In the genomic region with DNA sequence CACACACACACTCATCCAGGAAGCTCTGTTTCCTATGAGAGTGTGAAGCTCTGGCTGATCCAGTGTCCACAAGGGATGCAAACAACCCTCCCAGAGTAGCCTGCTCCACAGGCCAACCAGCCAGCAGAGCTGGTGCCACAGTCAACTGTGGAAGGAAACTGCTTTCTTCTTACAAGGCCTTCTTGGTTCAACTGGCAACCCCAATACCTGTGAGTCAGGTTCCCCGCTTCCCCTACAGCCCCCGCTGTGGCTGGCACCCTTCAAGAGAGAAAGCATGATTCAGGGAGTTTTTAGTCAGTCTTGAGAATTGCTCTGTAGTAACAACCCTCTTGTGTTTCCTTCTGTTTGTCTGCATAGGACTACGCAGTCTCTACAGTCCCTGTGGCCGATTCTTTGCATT, we compare ENCODE assay signal across 27 mouse cellular contexts.
DNase-seq lines count a peak whose midpoint lies in the region; ATAC-seq lines count a peak whose summit lies in the region.
"Had no signal": no experiment of that assay in that cellular context is flagged by ENCODE, and none has a peak within 500 bp of the region (broad histone marks: within the 10 kb centered on the region; RNA-seq: fewer than 3 reads in every experiment).

No protein-coding gene starts in this region.

- H3K4me1 ChIP-seq in forebrain, embryonic 16.5 days (replicated peaks; ENCODE audit: control insufficient read depth, insufficient read depth, low read length): peaks cover 8% of the 10 kb centered on the region; the same call in 1 of the 2 replicates
- H3K4me1 ChIP-seq in forebrain, embryonic 13.5 days: peaks cover 25% of the 10 kb centered on the region
- H3K4me1 ChIP-seq in midbrain, embryonic 10.5 days: peaks cover 9% of the 10 kb centered on the region
- H3K4me1 ChIP-seq in midbrain, embryonic 14.5 days (ENCODE audit: control insufficient read depth, insufficient read depth, low read length): 0 out of 2 replicates have a peak, but pooled peaks cover 4% of the 10 kb centered on the region
- H3K4me1 ChIP-seq: embryonic facial prominence, embryonic 12.5 days; embryonic facial prominence, embryonic 15.5 days had no signal

- no peak overlapping the region for H3K9ac ChIP-seq in forebrain, embryonic 16.5 days (replicated peaks; ENCODE audit: low read depth, low read length)
- H3K9ac ChIP-seq in forebrain, embryonic 13.5 days: no peak overlapping the region
- H3K9ac ChIP-seq in midbrain, embryonic 14.5 days (replicated peaks; ENCODE audit: low read length): no peak overlapping the region
- H3K9ac ChIP-seq: embryonic facial prominence, embryonic 12.5 days; embryonic facial prominence, embryonic 15.5 days; hindbrain, embryonic 14.5 days had no signal

- WGBS in forebrain, embryonic 16.5 days: 93% methylated on average over 4 of the region's 4 CpGs
- 93% methylated on average over 4 of the region's 4 CpGs for WGBS in forebrain, embryonic 13.5 days
- 92% methylated on average over 4 of the region's 4 CpGs for WGBS in midbrain, embryonic 10.5 days
- 95% methylated on average over 4 of the region's 4 CpGs for WGBS in midbrain, embryonic 14.5 days

- no peak overlapping the region for H3K27ac ChIP-seq in forebrain, embryonic 16.5 days (ENCODE audit: low read length)
- no peak overlapping the region for H3K27ac ChIP-seq in forebrain, embryonic 13.5 days
- 0 out of 2 replicates have a peak overlapping the region, but pooled peaks have one; percentile 28 for H3K27ac ChIP-seq in midbrain, embryonic 10.5 days (replicated peaks)
- no peak overlapping the region for H3K27ac ChIP-seq in midbrain, embryonic 14.5 days (replicated peaks; ENCODE audit: low read depth, low read length)
- H3K27ac ChIP-seq: embryonic facial prominence, embryonic 12.5 days; embryonic facial prominence, embryonic 15.5 days; gastrocnemius, adult 2 months; hindbrain, embryonic 14.5 days; hindbrain, postnatal 0 days had no signal

- ATAC-seq in forebrain, embryonic 16.5 days: peak; percentile 17; the same call in 1 of the 2 replicates
- no peak for ATAC-seq in forebrain, embryonic 13.5 days
- no peak for ATAC-seq in midbrain, embryonic 14.5 days (ENCODE audit: low FRiP score, low TSS enrichment)
- ATAC-seq in common myeloid progenitor, adult 5-6 weeks (replicated peaks; ENCODE audit: low read depth, poor library complexity, severe bottlenecking): 0 out of 2 replicates have a peak, but pooled peaks have one; percentile 18
- no peak for ATAC-seq in frontal cortex, adult (ENCODE audit: low TSS enrichment)
- ATAC-seq: CD4-positive, CD25-positive, alpha-beta regulatory T cell, adult 4 months; hindbrain, postnatal 0 days; inflammation-experienced regulatory T-cells, adult 6 months; intestine, embryonic 16.5 days had no signal

- H3K4me3 ChIP-seq in forebrain, embryonic 16.5 days (replicated peaks; ENCODE audit: low read length): no peak overlapping the region
- no peak overlapping the region for H3K4me3 ChIP-seq in forebrain, embryonic 13.5 days
- H3K4me3 ChIP-seq in midbrain, embryonic 10.5 days: no peak overlapping the region
- no peak overlapping the region for H3K4me3 ChIP-seq in midbrain, embryonic 14.5 days (replicated peaks; ENCODE audit: low read depth, low read length)
- H3K4me3 ChIP-seq: embryonic facial prominence, embryonic 12.5 days; embryonic facial prominence, embryonic 15.5 days; erythroblast, embryonic 14.5 days; gastrocnemius, adult 2 months had no signal

- 0 out of 2 replicates have a peak, but pooled peaks cover 3% of the 10 kb centered on the region for H3K9me3 ChIP-seq in forebrain, embryonic 16.5 days (ENCODE audit: control insufficient read depth, low read length)
- H3K9me3 ChIP-seq in forebrain, embryonic 13.5 days (replicated peaks): 0 out of 2 replicates have a peak, but pooled peaks cover 4% of the 10 kb centered on the region
- 0 out of 2 replicates have a peak, but pooled peaks cover 7% of the 10 kb centered on the region for H3K9me3 ChIP-seq in midbrain, embryonic 10.5 days (replicated peaks)
- no peaks in the 10 kb centered on the region for H3K9me3 ChIP-seq in midbrain, embryonic 14.5 days (ENCODE audit: control insufficient read depth, low read length)
- H3K9me3 ChIP-seq: embryonic facial prominence, embryonic 12.5 days; embryonic facial prominence, embryonic 15.5 days had no signal

- H3K36me3 ChIP-seq in forebrain, embryonic 16.5 days (ENCODE audit: control insufficient read depth, insufficient read depth): no peaks in the 10 kb centered on the region
- peaks cover 13% of the 10 kb centered on the region for H3K36me3 ChIP-seq in forebrain, embryonic 13.5 days (ENCODE audit: poor library complexity, severe bottlenecking)
- H3K36me3 ChIP-seq in midbrain, embryonic 10.5 days: no peaks in the 10 kb centered on the region
- no peaks in the 10 kb centered on the region for H3K36me3 ChIP-seq in midbrain, embryonic 14.5 days (ENCODE audit: control insufficient read depth, insufficient read depth, low read length)
- H3K36me3 ChIP-seq: embryonic facial prominence, embryonic 12.5 days; embryonic facial prominence, embryonic 15.5 days had no signal

- no peaks in the 10 kb centered on the region for H3K27me3 ChIP-seq in forebrain, embryonic 16.5 days (replicated peaks; ENCODE audit: control insufficient read depth, insufficient read depth, low read length)
- no peaks in the 10 kb centered on the region for H3K27me3 ChIP-seq in forebrain, embryonic 13.5 days
- H3K27me3 ChIP-seq in midbrain, embryonic 10.5 days (ENCODE audit: low read depth, poor library complexity, severe bottlenecking): no peaks in the 10 kb centered on the region
- no peaks in the 10 kb centered on the region for H3K27me3 ChIP-seq in midbrain, embryonic 14.5 days (ENCODE audit: control insufficient read depth, insufficient read depth, low read length)
- H3K27me3 ChIP-seq: embryonic facial prominence, embryonic 12.5 days; embryonic facial prominence, embryonic 15.5 days had no signal

- H3K4me2 ChIP-seq in forebrain, embryonic 16.5 days (ENCODE audit: low read length): no peak overlapping the region
- H3K4me2 ChIP-seq in forebrain, embryonic 13.5 days: no peak overlapping the region
- H3K4me2 ChIP-seq in midbrain, embryonic 14.5 days (ENCODE audit: low read length): no peak overlapping the region
- H3K4me2 ChIP-seq: embryonic facial prominence, embryonic 12.5 days; embryonic facial prominence, embryonic 15.5 days; hindbrain, embryonic 14.5 days had no signal

- no peak for DNase-seq in midbrain, embryonic 10.5 days (ENCODE audit: low spot score)
- no peak for DNase-seq in midbrain, embryonic 14.5 days
- DNase-seq in embryo, embryonic 11 days: no peak
- DNase-seq: adrenal gland, adult 2 months; adrenal gland, postnatal 14 days; cerebellum, adult 11 months; cerebellum, adult 2 months; cerebellum, adult 9-11 months; cerebellum, postnatal 25 days; gastrocnemius, adult 2 months; gastrocnemius, postnatal 14 days; heart, adult 18-20 months; heart, postnatal 10 days; heart, postnatal 36 days; kidney, adult 18-20 months had no signal

Comparison
In these comparisons a context has a peak if more than half of its experiments do, and no peak if none do; other contexts are left out.
1. ATAC-seq: peak in forebrain, embryonic 16.5 days (single experiment) and common myeloid progenitor, adult 5-6 weeks (single experiment); none in forebrain, embryonic 13.5 days (single experiment), midbrain, embryonic 14.5 days (single experiment) and frontal cortex, adult (single experiment).